Mouse (Mus musculus) kidney, adult 2 months (tissue): ENCODE measurements around the gene Chrm3. TPM values are rescaled to one million over a fixed set of nuclear protein-coding genes. Genes with fewer than 3 reads are reported as not detected.

Experiments used
- DNase-seq: peaks from one replicate; pipeline ENCODE4 v3.0.0; 2021
- H3K27ac ChIP-seq: fragments of 200-500 bp; 2 replicates; pipeline ENCODE4 v1.5.1; 2012; ENCODE audit warnings: low read depth, low read length, control low read depth, inconsistent platforms; ENCODE audit not compliant: insufficient read depth
- H3K27me3 ChIP-seq: fragments of 200-500 bp; replicated peaks from 2 replicates; pipeline ENCODE4 v1.6.1; 2012; ENCODE audit warnings: mild to moderate bottlenecking, moderate library complexity, low read length, inconsistent platforms; ENCODE audit not compliant: control insufficient read depth, insufficient read depth
- H3K36me3 ChIP-seq: fragments of 200-500 bp; 2 replicates; pipeline ENCODE4 v1.6.1; 2012; ENCODE audit warnings: mild to moderate bottlenecking, moderate library complexity, low read length, inconsistent platforms; ENCODE audit not compliant: control insufficient read depth, insufficient read depth
- H3K4me1 ChIP-seq: fragments of 200-500 bp; 2 replicates; pipeline ENCODE4 v1.6.1; 2011; ENCODE audit warnings: low read length; ENCODE audit not compliant: control insufficient read depth, insufficient read depth
- H3K4me3 ChIP-seq: fragments of 200-500 bp; 2 replicates; pipeline ENCODE4 v1.5.1; 2011; ENCODE audit warnings: mild to moderate bottlenecking, low read depth, low read length, control low read depth; ENCODE audit not compliant: insufficient read depth
- CTCF ChIP-seq: fragments of 200-500 bp; conservative IDR thresholded peaks from 2 replicates; pipeline ENCODE4 v1.5.1; 2011; ENCODE audit warnings: low read depth, mild to moderate bottlenecking, control low read depth, low read length, moderate library complexity, mixed read lengths; ENCODE audit not compliant: insufficient read depth, insufficient read length
- POLR2A ChIP-seq: fragments of 200-500 bp; IDR thresholded peaks from one replicate; pipeline ENCODE4 v1.6.1; 2011; ENCODE audit warnings: low read depth, low read length, control low read depth
- WGBS: fragments of 180-500 bp; shearing (Covaris S2); methylation state at CpG from one replicate; pipeline ENCODE4 v1.1.7; 2018; 5-methylcytosine and 5-hydroxymethylcytosine counted together
- polyA plus RNA-seq: library from polyadenylated mRNA; depleted of rRNA; stranded (reverse); fragments of >200 nt; gene quantifications from 2 replicates; pipeline ENCODE4 v1.2.3, GENCODE M21; 2012

Chrm3 gene
- polyA plus RNA-seq, 1 experiment, result 3.1 TPM

DNA sequence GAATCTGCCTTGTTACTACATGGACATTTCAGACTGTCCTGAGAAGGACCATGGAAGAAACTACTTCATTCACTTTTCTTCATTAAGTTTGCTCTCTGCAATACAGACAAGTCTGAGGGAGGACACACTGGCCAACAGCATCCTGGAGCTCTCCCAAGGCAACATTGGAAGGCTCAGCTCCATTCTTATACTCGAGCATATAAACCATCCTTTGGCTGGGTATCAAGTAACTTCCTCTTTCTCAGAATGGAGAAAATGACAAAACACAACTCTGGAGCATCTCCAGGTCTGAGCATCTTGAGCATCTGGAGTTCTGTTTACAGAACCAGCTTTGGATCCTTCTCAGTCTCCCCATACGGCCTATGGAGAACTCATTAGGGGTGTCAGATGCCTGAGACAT is 170.8 kb downstream of the Chrm3 start:
- H3K36me3 ChIP-seq, result no peaks in the 10 kb centered on the region
- DNase-seq, result no peak
- 51% methylated on average over 2 of the region's 2 CpGs for WGBS
- no peaks in the 10 kb centered on the region for H3K4me1 ChIP-seq
- H3K27me3 ChIP-seq, result no peaks in the 10 kb centered on the region
- TF ChIP-seq POLR2A, result no peak
- no peak for TF ChIP-seq CTCF
- no peak overlapping the region for H3K4me3 ChIP-seq
- H3K27ac ChIP-seq, result no peak overlapping the region

DNA sequence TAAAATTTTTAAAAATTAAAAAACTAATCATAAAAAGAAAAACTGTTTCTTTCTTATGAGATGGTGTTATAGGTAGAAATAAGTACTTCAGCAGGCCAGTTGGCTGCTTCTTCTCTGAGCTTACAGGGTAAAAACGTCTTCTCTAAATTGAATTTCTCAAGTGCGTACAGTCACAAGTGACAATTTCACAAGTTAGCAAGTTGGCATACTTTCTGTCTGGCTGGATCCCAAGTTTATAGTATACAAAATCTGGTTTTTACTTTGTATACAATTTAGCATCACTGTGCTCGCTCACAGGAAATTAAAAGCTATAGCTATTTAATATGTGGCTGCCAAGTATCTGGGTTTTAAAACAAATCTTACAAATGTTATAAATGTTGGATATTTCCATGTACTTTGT is 172.7 kb downstream of the Chrm3 start:
- no peak for TF ChIP-seq POLR2A
- TF ChIP-seq CTCF, result no peak
- no peak for DNase-seq
- Histone ChIP-seq H3K27ac (no peak overlapping the region), H3K4me1 (no peaks in the 10 kb centered on the region), H3K36me3 (no peaks in the 10 kb centered on the region), H3K27me3 (no peaks in the 10 kb centered on the region), H3K4me3 (no peak overlapping the region)
- WGBS, result 90% methylated on average over 3 of the region's 3 CpGs

DNA sequence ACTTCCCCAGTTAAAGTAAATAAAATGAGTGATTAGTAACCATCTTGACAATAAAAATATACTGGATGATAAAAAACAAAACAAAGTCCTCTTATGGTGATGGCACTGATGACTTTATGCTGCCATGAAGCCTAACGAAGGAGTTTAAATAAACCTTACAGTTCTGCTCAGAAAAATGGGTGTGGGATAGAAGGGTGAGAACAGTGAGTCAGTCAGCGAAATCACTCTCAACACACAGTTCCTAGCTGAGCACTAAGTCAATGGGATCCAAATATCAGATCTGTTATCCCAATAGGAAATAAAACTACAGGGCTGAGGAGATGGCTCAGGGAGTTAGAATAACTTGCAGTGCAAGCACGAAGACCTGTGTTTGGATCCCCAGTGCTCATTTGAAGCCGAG is 176.8 kb downstream of the Chrm3 start:
- Histone ChIP-seq H3K4me3 (no peak overlapping the region), H3K27ac (no peak overlapping the region), H3K36me3 (no peaks in the 10 kb centered on the region), H3K4me1 (no peaks in the 10 kb centered on the region), H3K27me3 (no peaks in the 10 kb centered on the region)
- WGBS, result 92% methylated on average over 4 of the region's 4 CpGs
- no peak for DNase-seq
- TF ChIP-seq CTCF, result no peak
- TF ChIP-seq POLR2A, result no peak

- Histone ChIP-seq H3K4me1 (no peaks in the 10 kb centered on the region), H3K27ac (no peak overlapping the region), H3K4me3 (no peak overlapping the region), H3K27me3 (no peaks in the 10 kb centered on the region), H3K36me3 (no peaks in the 10 kb centered on the region)
- WGBS, result 59% methylated on average over 2 of the region's 2 CpGs
- no peak for TF ChIP-seq POLR2A
- no peak for TF ChIP-seq CTCF
- DNase-seq, result no peak
Observed at GRCm38 (mm10) chr13:10182756-10183155, 177.9 kb downstream of the Chrm3 start.

DNA sequence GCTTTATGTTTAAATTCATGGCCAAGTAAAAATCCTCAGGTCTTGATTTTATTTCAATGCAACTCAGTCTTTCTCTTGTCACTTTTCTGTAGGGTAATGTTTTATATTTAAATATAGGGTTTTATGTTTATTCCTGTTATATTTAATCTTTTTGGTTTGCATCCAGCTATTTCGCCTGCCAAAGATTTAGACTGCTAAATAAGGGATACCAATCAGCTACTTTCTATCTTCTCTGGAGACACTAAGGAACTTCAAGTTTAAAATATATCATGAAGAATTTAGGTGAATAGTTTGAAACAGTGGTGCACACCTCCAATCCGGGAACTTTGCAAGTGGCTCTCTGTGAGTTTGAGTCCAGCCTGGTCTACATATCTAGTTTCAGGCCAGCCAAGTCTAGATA is 190.1 kb downstream of the Chrm3 start:
- Histone ChIP-seq H3K36me3 (no peaks in the 10 kb centered on the region), H3K4me1 (no peaks in the 10 kb centered on the region)
- 93% methylated on average over 2 of the region's 2 CpGs for WGBS

DNA sequence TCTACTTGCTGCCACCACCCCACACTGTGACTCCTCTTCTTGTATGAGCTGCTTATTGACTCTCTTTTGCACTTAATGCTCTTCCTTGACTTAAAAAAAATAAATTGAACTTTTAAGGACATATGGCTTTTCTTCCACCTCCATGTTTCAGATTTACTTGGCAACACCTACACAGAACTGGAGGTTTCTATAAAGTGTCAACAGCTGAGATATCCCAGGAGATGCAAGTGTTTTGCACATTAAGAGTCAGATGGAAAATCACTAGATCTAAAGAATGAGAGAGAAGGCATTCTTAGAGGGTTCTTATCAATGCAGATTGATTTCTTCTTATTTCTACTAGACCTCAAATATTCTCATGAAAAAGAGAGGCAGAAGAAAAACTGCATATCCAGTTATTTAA is 197.3 kb downstream of the Chrm3 start:
- no peak overlapping the region for H3K4me3 ChIP-seq
- no peak overlapping the region for H3K27ac ChIP-seq
- DNase-seq, result no peak
- no peaks in the 10 kb centered on the region for H3K4me1 ChIP-seq
- no peaks in the 10 kb centered on the region for H3K36me3 ChIP-seq
- no peaks in the 10 kb centered on the region for H3K27me3 ChIP-seq
- TF ChIP-seq POLR2A, result no peak
- TF ChIP-seq CTCF, result no peak

More for the DNA sequence above, 190.1 kb downstream of the Chrm3 start:
- Histone ChIP-seq H3K4me3 (no peak overlapping the region), H3K27me3 (no peaks in the 10 kb centered on the region), H3K27ac (no peak overlapping the region)
- no peak for DNase-seq
- TF ChIP-seq POLR2A (no peak), CTCF (no peak)

GRCm38 (mm10) chr13:10157496-10157895 is 203.2 kb downstream of the Chrm3 start:
- no peaks in the 10 kb centered on the region for H3K4me1 ChIP-seq
- no peak overlapping the region for H3K27ac ChIP-seq
- H3K4me3 ChIP-seq, result no peak overlapping the region
- H3K27me3 ChIP-seq, result no peaks in the 10 kb centered on the region
- WGBS, result 80% methylated on average over 3 of the region's 3 CpGs
- H3K36me3 ChIP-seq, result no peaks in the 10 kb centered on the region
- no peak for DNase-seq
- no peak for TF ChIP-seq CTCF
- no peak for TF ChIP-seq POLR2A

DNA sequence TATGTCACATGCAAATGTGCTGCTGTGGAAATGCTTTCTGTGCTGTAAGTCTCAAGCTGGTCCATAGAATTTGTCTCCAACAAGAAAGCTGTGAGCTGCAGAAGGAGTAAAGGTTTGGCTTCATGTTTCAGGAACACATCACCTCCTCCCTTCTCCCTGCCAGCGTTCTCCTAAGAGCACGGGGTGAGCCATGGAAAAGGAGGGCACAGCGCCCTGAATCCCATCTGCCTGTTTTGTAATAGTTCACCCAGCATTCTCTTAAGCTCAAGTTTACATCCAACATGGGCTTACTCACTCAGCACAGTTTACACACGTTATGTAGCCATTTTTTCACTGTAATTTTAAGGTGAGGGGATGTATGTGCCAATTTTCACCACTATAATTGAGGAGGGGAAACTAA is 220.1 kb downstream of the Chrm3 start:
- no peak for DNase-seq
- H3K4me1 ChIP-seq, result no peaks in the 10 kb centered on the region
- no peaks in the 10 kb centered on the region for H3K36me3 ChIP-seq
- 73% methylated on average over 4 of the region's 4 CpGs for WGBS
- no peaks in the 10 kb centered on the region for H3K27me3 ChIP-seq
- H3K27ac ChIP-seq, result no peak overlapping the region
- H3K4me3 ChIP-seq, result no peak overlapping the region
- no peak for TF ChIP-seq POLR2A
- TF ChIP-seq CTCF, result no peak
